Comparison of ENCODE assay signal across 1 mouse cellular context in the genomic region with DNA sequence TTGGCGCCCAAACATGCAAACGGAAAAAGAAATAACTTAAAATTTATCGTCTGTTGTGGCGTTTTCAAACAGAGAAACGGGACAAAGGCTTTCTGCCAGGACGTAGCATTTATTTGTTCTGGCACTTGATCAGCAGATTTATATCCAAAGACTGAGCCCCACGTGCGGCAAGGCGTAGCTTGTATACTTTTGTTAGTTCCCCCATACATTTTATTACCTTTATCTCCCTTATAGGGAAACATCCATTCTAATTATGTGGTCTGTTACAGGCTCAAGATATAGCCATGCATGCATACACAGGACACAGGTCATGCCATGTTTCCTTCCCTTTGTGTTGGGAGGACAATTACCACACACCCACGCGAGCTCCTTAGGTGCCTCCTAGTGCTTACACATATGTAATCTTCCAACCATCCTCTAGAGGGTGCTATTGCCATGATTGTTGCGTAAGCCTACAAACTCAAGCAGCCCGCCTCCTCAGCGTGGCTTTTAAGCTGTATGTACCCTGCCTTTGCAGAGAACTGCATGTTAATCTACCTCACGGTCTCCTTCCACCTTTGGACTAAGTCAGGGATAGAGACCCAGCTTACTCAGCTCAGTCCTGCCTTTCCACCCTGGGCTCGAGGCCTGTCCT.
TF ChIP-seq lines count a peak whose summit lies in the region.

No protein-coding gene starts in this region.

TF ChIP-seq in myocyte, 11 proteins besides CTCF, POLR2A, EP300 and RAD21 (continued from another document):
- TF ChIP-seq USF1 (IDR thresholded peaks at IDR 0.05; ENCODE audit: low read depth) = no peak
- TF ChIP-seq MYOD1 (IDR thresholded peaks at IDR 0.05; ENCODE audit: control insufficient read depth in 1 of 3, insufficient read length in 2 of 3, low read depth in 2 of 3) = no peak
- TF ChIP-seq MAX (IDR thresholded peaks at IDR 0.05; ENCODE audit: low read depth) = no peak
- no peak for TF ChIP-seq MYOG (IDR thresholded peaks at IDR 0.05; ENCODE audit: control insufficient read depth in 1 of 3, insufficient read depth in 1 of 3, insufficient read length in 2 of 3, low read depth in 2 of 3)
- TF ChIP-seq TCF3 (IDR thresholded peaks at IDR 0.05; ENCODE audit: insufficient read length, low read depth) = no peak
TF ChIP-seq in myocyte: peak in this region for 2.
